Mouse (Mus musculus) CD4-positive, CD25-positive, alpha-beta regulatory T cell, adult 2 months (primary cell): Measurements from ENCODE around the gene Foxj1.
A peak's percentile ranks its signal among the peaks of the same experiment; 100 is the strongest.

ENCODE experiments used
- DNase-seq: peaks from one replicate; pipeline ENCODE4 v3.0.0-alpha.2; 2012; ENCODE audit warnings: low read depth, low spot score

The Foxj1 gene

GRCm38 (mm10) chr11:116342069-116342791 lies 7.0 kb upstream of the Foxj1 start:
- DNase-seq, result no peak

- DNase-seq, result peak; percentile 17
Observed at GRCm38 (mm10) chr11:116337531-116337930, 2.3 kb upstream of the Foxj1 start.

DNA sequence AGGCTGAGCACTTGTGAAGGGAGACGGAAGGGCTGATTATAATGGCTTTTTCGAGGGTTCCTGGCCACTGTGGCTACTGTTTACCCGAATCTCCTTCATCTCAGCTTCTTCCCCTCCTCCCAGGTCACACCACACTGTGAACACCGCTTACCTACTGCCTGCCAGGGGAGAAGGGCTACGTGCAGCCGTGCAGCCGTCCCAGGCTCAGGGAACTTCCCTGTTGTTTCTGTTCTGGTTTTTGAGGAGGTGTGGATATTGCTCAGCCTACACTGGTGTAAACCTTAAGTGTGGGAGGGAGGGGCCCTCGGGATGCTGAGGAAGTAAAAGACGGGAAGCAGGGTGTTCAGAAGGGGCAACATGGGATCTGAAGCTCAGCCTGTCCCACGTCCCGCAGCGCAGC lies 1.8 kb upstream of the Foxj1 start:
- DNase-seq, result no peak

- DNase-seq, result no peak
Observed at GRCm38 (mm10) chr11:116336393-116336792, 1.2 kb upstream of the Foxj1 start.

DNA sequence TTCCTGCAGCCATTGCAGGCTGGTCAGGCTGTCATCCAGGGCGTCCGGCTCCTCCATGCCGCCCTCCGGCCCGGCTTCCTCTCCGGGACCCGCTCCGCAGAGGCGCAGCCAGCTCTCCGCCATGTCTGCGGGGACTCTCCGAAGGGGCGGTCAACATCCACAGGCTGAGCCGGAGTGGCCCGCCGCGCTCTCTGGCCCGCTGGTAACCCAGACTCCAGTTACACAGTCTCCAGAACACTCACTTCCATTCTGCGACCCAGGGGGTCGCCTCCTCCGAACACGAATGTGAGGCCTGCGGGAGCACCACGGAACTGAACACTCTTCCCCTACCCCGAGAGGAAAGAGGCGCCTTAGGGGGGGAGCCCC lies 799 bp downstream of the Foxj1 start:
- DNase-seq, result peak; percentile 19

DNA sequence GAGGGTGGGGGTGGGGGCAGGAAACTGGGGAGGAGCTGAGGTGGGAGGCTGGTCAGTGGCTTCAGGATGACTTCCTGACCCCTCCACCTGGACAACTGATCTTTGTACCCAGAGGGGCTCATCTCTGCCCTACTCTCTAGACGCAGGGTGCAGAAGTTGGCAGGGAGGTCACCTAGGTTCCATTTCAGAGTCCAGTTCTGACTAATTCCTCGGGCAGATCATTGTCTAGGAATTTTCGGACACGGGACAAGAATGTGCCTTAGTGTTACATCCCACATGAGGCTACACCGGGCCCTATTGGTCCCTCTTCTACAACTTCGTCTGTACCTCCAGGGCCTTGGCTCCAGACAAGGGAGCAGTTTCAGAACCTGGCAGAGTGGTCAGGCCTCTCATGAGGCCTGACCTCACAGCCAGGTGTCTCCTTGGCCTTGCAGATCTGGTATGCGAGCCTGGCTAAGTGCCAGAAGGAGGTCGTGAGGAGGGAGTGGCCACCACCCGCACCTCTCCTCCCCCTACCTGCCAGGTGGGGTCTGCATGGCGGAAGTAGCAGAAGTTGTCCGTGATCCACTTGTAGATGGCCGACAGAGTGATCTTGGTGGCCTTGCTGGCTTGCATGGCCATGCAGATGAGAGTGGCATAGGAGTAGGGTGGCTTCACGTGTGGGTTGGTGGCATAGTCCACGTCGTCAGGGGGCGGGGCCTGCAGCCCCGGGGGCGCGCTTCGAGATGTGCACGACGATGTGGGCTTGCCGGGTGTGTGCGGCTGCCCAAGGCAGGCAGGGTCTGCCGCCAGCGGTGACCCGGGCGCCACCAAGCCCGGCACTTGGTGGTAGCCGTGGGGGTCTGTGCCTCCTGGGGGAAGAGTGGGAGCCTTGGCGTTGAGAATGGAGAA lies 1.4 kb downstream of the Foxj1 start:
- DNase-seq, result peak; percentile 32

DNA sequence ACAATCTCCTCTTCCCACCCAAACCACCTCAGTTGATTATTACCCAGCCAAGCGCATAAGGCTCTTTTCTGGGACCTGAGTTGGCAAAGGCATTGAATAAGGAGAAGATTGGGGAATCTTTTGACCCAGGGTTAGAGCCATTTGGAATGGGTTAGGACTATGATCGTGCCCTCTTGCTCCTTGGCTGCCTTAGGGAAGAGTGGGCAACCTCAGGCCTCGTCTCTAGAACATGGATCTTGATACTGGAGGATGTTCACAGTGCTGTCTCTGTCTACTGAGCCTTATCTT lies 2.3 kb downstream of the Foxj1 start:
- DNase-seq, result no peak

- no peak for DNase-seq
Observed at GRCm38 (mm10) chr11:116332232-116332982, 2.8 kb downstream of the Foxj1 start.

GRCm38 (mm10) chr11:116330211-116330518 lies 5.0 kb downstream of the Foxj1 start:
- no peak for DNase-seq

DNA sequence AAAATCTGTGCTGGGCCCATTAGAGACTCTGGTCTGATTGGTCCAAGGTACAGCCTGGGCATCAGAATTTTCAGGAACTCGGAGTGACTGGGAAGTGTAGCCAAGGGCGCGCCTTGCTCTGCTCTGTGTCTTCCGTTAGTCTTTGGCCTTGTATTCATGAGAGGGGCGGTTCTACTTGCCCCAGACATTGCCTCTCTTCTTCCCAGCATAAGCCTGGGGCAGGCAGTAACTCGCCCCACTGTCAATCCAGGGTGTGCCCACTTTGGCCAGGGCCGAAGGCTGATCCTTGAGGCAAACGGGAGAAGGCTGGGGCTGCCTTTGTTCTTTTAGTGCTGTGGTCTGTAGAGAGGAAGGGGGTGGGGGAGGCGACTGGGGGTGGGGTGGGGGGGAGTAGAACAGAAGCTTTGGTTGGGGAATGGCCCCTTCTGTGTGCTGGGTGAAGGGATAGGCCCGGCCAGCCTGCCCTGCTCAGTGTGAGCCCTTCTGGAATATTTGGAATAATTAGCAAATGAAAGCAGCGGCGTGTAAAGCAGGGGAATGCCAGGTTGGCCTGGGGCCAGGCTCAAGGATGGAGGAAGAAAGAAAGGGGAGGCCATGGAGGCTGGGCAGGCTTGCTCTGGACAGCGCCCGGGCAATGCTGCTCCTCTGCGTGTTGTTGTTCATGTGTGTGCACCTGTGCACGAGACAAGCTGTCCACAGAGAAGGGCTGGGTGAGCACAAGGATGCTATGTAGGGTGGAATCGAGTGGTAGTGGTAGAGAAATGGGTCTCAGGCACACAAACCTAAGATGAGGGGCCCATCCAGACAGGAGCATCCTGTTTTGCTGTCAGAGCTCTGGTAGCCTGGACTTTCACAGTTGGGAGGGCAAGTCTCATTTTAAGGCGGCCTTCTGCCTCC lies 5.6 kb downstream of the Foxj1 start:
- no peak for DNase-seq

DNA sequence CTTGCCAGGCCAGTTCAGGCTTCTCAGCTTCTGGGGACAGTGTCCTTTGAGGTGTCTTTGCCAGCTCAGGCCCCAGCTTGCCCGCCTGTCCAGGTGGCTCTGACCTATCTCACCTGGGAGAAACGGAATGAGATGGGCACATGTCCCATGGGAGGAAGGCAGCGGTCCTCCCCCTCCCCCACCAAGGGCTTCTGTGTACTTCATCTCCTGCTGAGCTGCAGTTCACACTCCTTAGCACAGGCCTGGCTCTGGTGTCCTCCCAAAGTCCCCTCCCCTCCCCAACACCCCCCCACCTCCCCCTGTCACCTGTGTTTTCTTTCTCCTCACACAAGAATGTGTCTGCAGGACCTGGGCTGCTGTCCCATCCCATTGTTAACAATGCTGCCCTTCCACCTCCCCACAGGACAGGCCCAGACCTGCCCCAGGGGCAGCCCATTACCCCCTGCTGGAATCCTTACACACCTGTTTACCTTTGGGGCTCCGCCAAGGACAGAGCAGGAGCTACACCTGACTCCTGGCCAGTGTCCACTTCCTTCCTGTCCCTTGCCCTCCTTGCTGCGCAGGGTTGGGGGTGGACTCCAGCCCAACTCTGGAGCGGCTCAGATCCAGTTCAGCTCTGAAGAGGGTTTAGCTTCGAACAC lies 8.1 kb downstream of the Foxj1 start:
- no peak for DNase-seq

DNA sequence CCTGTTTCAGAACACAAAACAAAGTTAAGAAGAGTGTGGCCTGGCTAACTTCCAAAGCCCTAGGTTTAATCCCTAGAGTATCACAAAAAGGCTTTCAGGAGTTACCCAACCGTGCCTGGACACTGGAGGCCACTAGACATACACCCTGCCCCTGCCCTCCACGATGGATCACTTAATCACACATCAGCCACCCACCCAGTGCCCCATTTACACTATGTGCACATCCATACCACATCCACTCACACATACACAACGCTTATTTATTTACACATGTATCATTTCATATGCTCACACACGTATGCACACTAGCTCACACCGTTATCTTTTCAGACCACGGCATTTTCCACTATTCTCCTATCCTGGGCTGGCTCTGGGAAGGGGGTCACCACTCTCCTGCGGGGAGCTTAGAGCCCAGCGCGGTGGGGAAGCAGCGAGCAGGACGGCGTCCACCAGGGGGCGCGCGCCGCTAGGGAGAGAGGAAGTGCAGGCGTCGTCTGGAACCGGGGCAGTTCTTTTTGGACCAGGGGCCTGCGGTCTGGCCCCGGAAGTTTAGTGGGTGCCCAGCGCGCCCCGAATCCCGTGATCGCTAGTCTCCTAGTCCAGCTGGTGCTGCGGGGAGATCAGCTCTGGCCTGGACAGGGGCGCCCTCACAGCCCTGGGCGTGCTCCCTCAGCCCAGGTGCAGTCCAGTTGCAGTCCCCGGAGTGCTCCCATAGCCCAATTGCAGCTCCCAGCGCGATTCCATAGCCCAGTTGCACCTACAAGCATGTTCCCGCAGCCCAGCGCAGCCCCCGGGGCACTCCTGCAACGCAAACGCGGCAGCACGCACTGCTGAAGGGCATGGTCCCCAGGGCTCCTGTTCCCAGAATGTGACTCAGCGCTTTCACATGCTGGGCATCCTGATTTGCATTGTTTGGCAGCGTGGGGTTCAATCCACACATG lies 16.2 kb downstream of the Foxj1 start:
- peak; percentile 92 for DNase-seq

- DNase-seq, result no peak
Observed at GRCm38 (mm10) chr11:116312359-116312758, 22.8 kb downstream of the Foxj1 start.

DNA sequence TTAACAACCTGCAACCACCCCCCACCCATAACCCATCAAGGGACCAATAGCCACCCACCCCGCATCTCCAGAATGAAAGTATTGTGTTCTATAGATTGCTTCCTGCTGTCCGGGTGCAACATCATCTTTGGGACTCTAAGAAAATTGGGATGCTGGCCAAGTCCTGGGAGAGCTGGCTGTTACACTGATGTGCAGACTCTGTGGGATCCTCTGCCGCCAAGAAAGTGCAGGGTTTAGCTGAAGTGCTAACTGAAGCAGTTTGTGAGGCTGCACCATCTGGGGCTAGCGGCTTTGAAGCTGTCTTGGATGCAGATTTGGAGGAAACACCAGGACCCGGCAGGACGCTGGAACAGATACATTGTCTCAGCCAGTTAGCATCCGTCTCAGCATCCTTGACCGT lies 24.0 kb downstream of the Foxj1 start:
- no peak for DNase-seq

- no peak for DNase-seq
Observed at GRCm38 (mm10) chr11:116309601-116310000, 25.6 kb downstream of the Foxj1 start.

- DNase-seq, result no peak
Observed at GRCm38 (mm10) chr11:116307762-116308531, 27.3 kb downstream of the Foxj1 start.

DNA sequence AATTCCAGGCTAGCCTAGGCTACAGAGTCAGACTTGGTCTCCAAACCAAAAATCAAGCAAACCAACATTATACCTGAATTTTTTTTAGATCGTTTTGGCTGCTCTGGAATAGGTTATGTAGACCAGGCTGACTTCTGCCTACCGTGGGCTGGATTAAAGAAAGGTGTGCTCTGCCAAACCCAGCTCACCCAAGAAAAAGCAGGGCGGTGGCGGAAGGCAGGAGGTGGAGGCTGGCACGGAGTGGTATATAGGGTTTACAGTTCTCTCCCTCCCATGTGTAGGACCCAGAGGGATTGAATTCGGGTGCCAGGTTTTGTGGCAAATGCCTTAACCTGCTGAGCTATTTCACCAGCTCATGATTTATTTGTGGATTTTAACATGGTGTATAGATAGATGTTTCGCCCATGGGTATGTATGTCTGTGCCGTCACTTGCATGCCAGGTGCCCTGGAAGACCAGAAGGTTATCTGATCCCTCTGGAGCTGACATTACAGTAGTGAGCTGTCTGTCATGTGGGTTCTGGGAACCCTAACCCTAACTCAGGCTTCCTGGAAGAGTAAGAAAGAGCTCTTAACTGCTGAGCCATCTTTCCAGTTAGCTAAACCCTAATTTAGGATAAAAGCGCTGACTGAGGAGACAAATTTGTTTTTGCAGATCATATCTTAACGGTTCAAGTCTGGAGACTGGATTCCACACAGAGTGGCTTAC lies 28.0 kb downstream of the Foxj1 start, which contains the start of gene Exoc7:
Exoc7 (minus strand) TSS at position 215 of the 707 bp plus-strand sequence.
- DNase-seq, result no peak
